Mouse (Mus musculus) hematopoietic stem cell, adult 5-6 weeks (primary cell): ENCODE measurements around the gene Aldh3a2. TPM values are rescaled to one million over a fixed set of nuclear protein-coding genes. Genes with fewer than 3 reads are reported as not detected.
A peak's percentile ranks its signal among the peaks of the same experiment; 100 is the strongest.

Experiments
- ATAC-seq, 2 experiments: fragments of 125-278 bp in 1 of 2; replicated peaks in 1 of 2; 2 replicates each; pipeline ENCODE4 v1.8.0; 2016 to 2017; ENCODE audit warnings: inconsistent platforms in 2 of 2, mild to moderate bottlenecking in 2 of 2, moderate number of reproducible peaks in 2 of 2, low read depth in 1 of 2, moderate TSS enrichment in 1 of 2; ENCODE audit not compliant: low FRiP score in 2 of 2, poor library complexity in 2 of 2, severe bottlenecking in 2 of 2, insufficient read depth in 1 of 2, low TSS enrichment in 1 of 2
- total RNA-seq: library from RNA; stranded (forward); fragments of 172-1452, 232-1000 nt; gene quantifications from 2 replicates; pipeline ENCODE4 v1.2.3, GENCODE M21; 2017

The Aldh3a2 gene
- total RNA-seq, 1 experiment from 2014 or later: 42.3 TPM

GRCm38 (mm10) chr11:61278445-61279077 lies 11.3 kb upstream of the Aldh3a2 start:
- no peak for ATAC-seq

- no peak for ATAC-seq
These were observed 10.7 kb upstream of the Aldh3a2 start for GRCm38 (mm10) chr11:61277937-61278336.

- ATAC-seq: no peak
These were observed 9.2 kb upstream of the Aldh3a2 start for GRCm38 (mm10) chr11:61276482-61276881.

GRCm38 (mm10) chr11:61275106-61275505 lies 7.8 kb upstream of the Aldh3a2 start:
- ATAC-seq: no peak

- no peak for ATAC-seq
These were observed 7.2 kb upstream of the Aldh3a2 start for GRCm38 (mm10) chr11:61274421-61274820.

- no peak for ATAC-seq
These were observed 6.7 kb upstream of the Aldh3a2 start for GRCm38 (mm10) chr11:61273928-61274327.

GRCm38 (mm10) chr11:61271612-61272011 lies 4.3 kb upstream of the Aldh3a2 start:
- no peak for ATAC-seq

GRCm38 (mm10) chr11:61270406-61270805 lies 3.1 kb upstream of the Aldh3a2 start:
- ATAC-seq: no peak

GRCm38 (mm10) chr11:61268626-61269349 lies 1.5 kb upstream of the Aldh3a2 start:
- ATAC-seq: no peak

GRCm38 (mm10) chr11:61263841-61264240 lies 3.4 kb downstream of the Aldh3a2 start:
- ATAC-seq: no peak

GRCm38 (mm10) chr11:61262516-61262915 lies 4.7 kb downstream of the Aldh3a2 start:
- no peak for ATAC-seq

GRCm38 (mm10) chr11:61259106-61259505 lies 8.2 kb downstream of the Aldh3a2 start:
- no peak for ATAC-seq

GRCm38 (mm10) chr11:61252807-61253206 lies 14.5 kb downstream of the Aldh3a2 start:
- ATAC-seq: no peak

GRCm38 (mm10) chr11:61251741-61252140 lies 15.5 kb downstream of the Aldh3a2 start:
- no peak for ATAC-seq

GRCm38 (mm10) chr11:61244406-61244805 lies 22.9 kb downstream of the Aldh3a2 start:
- ATAC-seq: no peak

GRCm38 (mm10) chr11:61236015-61236414 lies 31.2 kb downstream of the Aldh3a2 start:
- ATAC-seq: no peak

- ATAC-seq: no peak
These were observed 33.1 kb downstream of the Aldh3a2 start for GRCm38 (mm10) chr11:61234174-61234573.

- peak; percentile 88 to 95 for ATAC-seq
These were observed 35.9 kb downstream of the Aldh3a2 start for GRCm38 (mm10) chr11:61231329-61231728.

GRCm38 (mm10) chr11:61228406-61228805 lies 38.9 kb downstream of the Aldh3a2 start:
- no peak for ATAC-seq
